Mouse (Mus musculus): ENCODE measurements at regions not wholly inside any gene's neighbourhood (a gene's known extent, or its start where the extent isn't known, plus 50 kb on each side); places are given as distances from the start of the nearest gene placed in this dataset.
A peak's percentile ranks its signal among the peaks of the same experiment; 100 is the strongest.

GRCm38 (mm10) chr10:96550266-96550665, 66.5 kb upstream of the Btg1 start:
- Histone ChIP-seq H3K4me1 (peaks cover 8% of the 10 kb centered on the region), H3K36me3 (replicated peaks; ENCODE audit: low read length) (no peaks in the 10 kb centered on the region), H3K9me3 (no peaks in the 10 kb centered on the region), H3K4me3 (replicated peaks) (peak overlapping the region; percentile 59), H3K27me3 (replicated peaks) (no peaks in the 10 kb centered on the region)
- no peak for TF ChIP-seq FLI1 (IDR thresholded peaks at IDR 0.05; ENCODE audit: low read length)
- TF ChIP-seq GATA1 (IDR thresholded peaks at IDR 0.05; ENCODE audit: borderline replicate concordance, low read length), result no peak

GRCm38 (mm10) chr10:96557336-96557735, 59.5 kb upstream of the Btg1 start:
- Histone ChIP-seq H3K4me1 (peaks cover 5% of the 10 kb centered on the region; the same call in 1 of the 2 replicates), H3K27me3 (replicated peaks) (no peaks in the 10 kb centered on the region)
- TF ChIP-seq GATA1 (IDR thresholded peaks at IDR 0.05; ENCODE audit: borderline replicate concordance, low read length) (no peak), FLI1 (IDR thresholded peaks at IDR 0.05; ENCODE audit: low read length) (no peak)

GRCm38 (mm10) chr10:96565343-96565742, 51.5 kb upstream of the Btg1 start:
- H3K9me3 ChIP-seq, result peaks cover 14% of the 10 kb centered on the region
- 0 out of 2 replicates have a peak, but pooled peaks cover 3% of the 10 kb centered on the region for H3K4me1 ChIP-seq
- H3K27me3 ChIP-seq (replicated peaks), result no peaks in the 10 kb centered on the region
- TF ChIP-seq FLI1 (IDR thresholded peaks at IDR 0.05; ENCODE audit: low read length), result no peak
- no peak for TF ChIP-seq GATA1 (IDR thresholded peaks at IDR 0.05; ENCODE audit: borderline replicate concordance, low read length)
- H3K36me3 ChIP-seq (replicated peaks; ENCODE audit: low read length), result no peaks in the 10 kb centered on the region
- H3K4me3 ChIP-seq (replicated peaks), result no peak overlapping the region

More at GRCm38 (mm10) chr10:96557336-96557735, 59.5 kb upstream of the Btg1 start:
- H3K36me3 ChIP-seq (replicated peaks; ENCODE audit: low read length), result no peaks in the 10 kb centered on the region
- H3K9me3 ChIP-seq, result peaks cover 7% of the 10 kb centered on the region
- no peak overlapping the region for H3K4me3 ChIP-seq (replicated peaks)

All from megakaryocyte, embryonic 14.5 days (primary cell).